Mouse (Mus musculus) midbrain, embryonic 14.5 days (tissue): ENCODE measurements at regions not wholly inside any gene's neighbourhood (a gene's known extent, or its start where the extent isn't known, plus 50 kb on each side); places are given as distances from the start of the nearest gene placed in this dataset.
A peak's percentile ranks its signal among the peaks of the same experiment; 100 is the strongest.

Experiments
- ATAC-seq: fragments of 200-750 bp; cut with Nextera tagmentation; 2 replicates; pipeline ENCODE4 v1.8.0; 2017; ENCODE audit warnings: moderate number of reproducible peaks, moderate library complexity; ENCODE audit not compliant: low FRiP score, low TSS enrichment
- DNase-seq: peaks from one replicate; pipeline ENCODE4 v3.0.0-alpha.2; 2015
- H3K27ac ChIP-seq: fragments of 300-500 bp; sonication (generic); replicated peaks from 2 replicates; pipeline ENCODE4 v1.5.1; 2014; ENCODE audit warnings: mild to moderate bottlenecking, low read depth, low read length, moderate library complexity
- H3K27me3 ChIP-seq: fragments of 300-500 bp; sonication (generic); 2 replicates; pipeline ENCODE4 v1.6.1; 2014; ENCODE audit warnings: low read length, control low read depth, mixed read lengths; ENCODE audit not compliant: control insufficient read depth, insufficient read depth
- H3K36me3 ChIP-seq: fragments of 300-500 bp; sonication (generic); 2 replicates; pipeline ENCODE4 v1.6.1; 2014; ENCODE audit warnings: low read length, control low read depth; ENCODE audit not compliant: control insufficient read depth, insufficient read depth
- H3K4me1 ChIP-seq: fragments of 300-500 bp; sonication (generic); 2 replicates; pipeline ENCODE4 v1.6.1; 2014; ENCODE audit warnings: mild to moderate bottlenecking, antibody characterized with exemption, low read length, control low read depth; ENCODE audit not compliant: control insufficient read depth, insufficient read depth
- H3K4me2 ChIP-seq: fragments of 300-500 bp; sonication (generic); 2 replicates; pipeline ENCODE4 v1.6.1; 2014; ENCODE audit warnings: mild to moderate bottlenecking, low read length, moderate library complexity
- H3K4me3 ChIP-seq: fragments of 300-500 bp; sonication (generic); replicated peaks from 2 replicates; pipeline ENCODE4 v1.5.1; 2014; ENCODE audit warnings: low read depth, low read length
- H3K9ac ChIP-seq: fragments of 300-500 bp; sonication (generic); replicated peaks from 2 replicates; pipeline ENCODE4 v1.6.1; 2014; ENCODE audit warnings: mild to moderate bottlenecking, low read length, moderate library complexity
- H3K9me3 ChIP-seq: fragments of 300-500 bp; sonication (generic); 2 replicates; pipeline ENCODE4 v1.6.1; 2016; ENCODE audit warnings: low read length, control low read depth, mixed read lengths; ENCODE audit not compliant: control insufficient read depth
- WGBS: fragments of 180-500 bp; shearing (Covaris S2); extraction: QIAGEN DNeasy Blood & Tissue Kit; methylation state at CpG from one replicate; pipeline ENCODE4 v1.1.7; 2014; 5-methylcytosine and 5-hydroxymethylcytosine counted together

GRCm38 (mm10) chr11:112473237-112473636 is 308.8 kb upstream of the Sox9 start:
- Histone ChIP-seq H3K4me2 (no peak overlapping the region), H3K4me3 (no peak overlapping the region), H3K27ac (no peak overlapping the region), H3K27me3 (no peaks in the 10 kb centered on the region), H3K4me1 (no peaks in the 10 kb centered on the region), H3K9ac (no peak overlapping the region), H3K9me3 (no peaks in the 10 kb centered on the region), H3K36me3 (no peaks in the 10 kb centered on the region)
- DNase-seq (no peak), ATAC-seq (no peak)
- 91% methylated on average over 7 of the region's 7 CpGs for WGBS

- no peak overlapping the region for H3K4me2 ChIP-seq
- H3K27ac ChIP-seq: no peak overlapping the region
- no peak overlapping the region for H3K9ac ChIP-seq
- H3K4me1 ChIP-seq: no peaks in the 10 kb centered on the region
- H3K4me3 ChIP-seq: no peak overlapping the region
- WGBS: 86% methylated on average over 6 of the region's 6 CpGs
- no peaks in the 10 kb centered on the region for H3K27me3 ChIP-seq
- no peak for ATAC-seq
- no peaks in the 10 kb centered on the region for H3K36me3 ChIP-seq
- no peak for DNase-seq
- H3K9me3 ChIP-seq: no peaks in the 10 kb centered on the region
Measured at GRCm38 (mm10) chr11:112473681-112474080, 308.3 kb upstream of the Sox9 start.

- no peak overlapping the region for H3K4me2 ChIP-seq
- no peaks in the 10 kb centered on the region for H3K27me3 ChIP-seq
- WGBS: 82% methylated on average over 11 of the region's 11 CpGs
- H3K4me3 ChIP-seq: no peak overlapping the region
- ATAC-seq (no peak), DNase-seq (no peak)
- H3K27ac ChIP-seq: no peak overlapping the region
- H3K4me1 ChIP-seq: no peaks in the 10 kb centered on the region
- H3K9me3 ChIP-seq: no peaks in the 10 kb centered on the region
- H3K36me3 ChIP-seq: no peaks in the 10 kb centered on the region
- H3K9ac ChIP-seq: no peak overlapping the region
Measured at GRCm38 (mm10) chr11:112480360-112480759, 301.7 kb upstream of the Sox9 start.

GRCm38 (mm10) chr11:112501781-112502180 is 280.2 kb upstream of the Sox9 start:
- Histone ChIP-seq H3K9ac (0 out of 2 replicates have a peak overlapping the region, but pooled peaks have one; percentile 14), H3K4me1 (peaks cover 10% of the 10 kb centered on the region), H3K4me3 (no peak overlapping the region), H3K27ac (peak overlapping the region; percentile 57), H3K27me3 (no peaks in the 10 kb centered on the region), H3K4me2 (0 out of 2 replicates have a peak overlapping the region, but pooled peaks have one; percentile 6), H3K9me3 (no peaks in the 10 kb centered on the region), H3K36me3 (no peaks in the 10 kb centered on the region)
- ATAC-seq (peak; percentile 88), DNase-seq (peak; percentile 82)
- WGBS: under 1% methylated on average over 5 of the region's 5 CpGs

GRCm38 (mm10) chr11:112519076-112519475 is 262.9 kb upstream of the Sox9 start:
- DNase-seq: no peak
- Histone ChIP-seq H3K9me3 (no peaks in the 10 kb centered on the region), H3K27me3 (no peaks in the 10 kb centered on the region), H3K9ac (no peak overlapping the region), H3K27ac (no peak overlapping the region), H3K4me1 (no peaks in the 10 kb centered on the region), H3K4me3 (no peak overlapping the region), H3K36me3 (no peaks in the 10 kb centered on the region), H3K4me2 (no peak overlapping the region)
- 75% methylated on average over 8 of the region's 8 CpGs for WGBS
- no peak for ATAC-seq

- Histone ChIP-seq H3K27me3 (no peaks in the 10 kb centered on the region), H3K27ac (no peak overlapping the region), H3K4me3 (no peak overlapping the region), H3K36me3 (no peaks in the 10 kb centered on the region), H3K9me3 (no peaks in the 10 kb centered on the region), H3K4me2 (no peak overlapping the region), H3K4me1 (no peaks in the 10 kb centered on the region), H3K9ac (no peak overlapping the region)
- ATAC-seq (no peak), DNase-seq (no peak)
- WGBS: 97% methylated on average over 3 of the region's 3 CpGs
Measured at GRCm38 (mm10) chr11:112524983-112525382, 257.0 kb upstream of the Sox9 start.

GRCm38 (mm10) chr11:112542573-112542972 is 239.5 kb upstream of the Sox9 start:
- no peak for ATAC-seq
- no peak overlapping the region for H3K27ac ChIP-seq
- no peaks in the 10 kb centered on the region for H3K9me3 ChIP-seq
- H3K36me3 ChIP-seq: no peaks in the 10 kb centered on the region
- no peak for DNase-seq
- no peaks in the 10 kb centered on the region for H3K27me3 ChIP-seq
- 11% methylated on average over 6 of the region's 6 CpGs for WGBS
- H3K4me2 ChIP-seq: no peak overlapping the region
- H3K9ac ChIP-seq: no peak overlapping the region
- peaks cover 10% of the 10 kb centered on the region; the same call in 1 of the 2 replicates for H3K4me1 ChIP-seq
- no peak overlapping the region for H3K4me3 ChIP-seq

GRCm38 (mm10) chr11:112543473-112543872 is 238.6 kb upstream of the Sox9 start:
- H3K4me2 ChIP-seq: no peak overlapping the region
- H3K27me3 ChIP-seq: no peaks in the 10 kb centered on the region
- H3K9me3 ChIP-seq: no peaks in the 10 kb centered on the region
- peaks cover 10% of the 10 kb centered on the region; the same call in 1 of the 2 replicates for H3K4me1 ChIP-seq
- 77% methylated on average over 6 of the region's 6 CpGs for WGBS
- 0 out of 2 replicates have a peak overlapping the region, but pooled peaks have one; percentile 20 for H3K9ac ChIP-seq
- H3K4me3 ChIP-seq: no peak overlapping the region
- DNase-seq (no peak), ATAC-seq (no peak)
- H3K36me3 ChIP-seq: no peaks in the 10 kb centered on the region
- H3K27ac ChIP-seq: no peak overlapping the region

- no peak overlapping the region for H3K4me3 ChIP-seq
- H3K9ac ChIP-seq: no peak overlapping the region
- ATAC-seq (no peak), DNase-seq (peak; percentile 35)
- no peaks in the 10 kb centered on the region for H3K9me3 ChIP-seq
- H3K4me1 ChIP-seq: peaks cover 10% of the 10 kb centered on the region; the same call in 1 of the 2 replicates
- H3K4me2 ChIP-seq: no peak overlapping the region
- no peaks in the 10 kb centered on the region for H3K36me3 ChIP-seq
- 62% methylated on average over 7 of the region's 7 CpGs for WGBS
- H3K27me3 ChIP-seq: no peaks in the 10 kb centered on the region
- H3K27ac ChIP-seq: no peak overlapping the region
Measured at GRCm38 (mm10) chr11:112545231-112546010, 236.6 kb upstream of the Sox9 start.
